Mouse (Mus musculus) activated CD4-positive, CD25-positive, alpha-beta regulatory T cell, adult 9 weeks (primary cell): ENCODE results near the gene Lyrm4. TPM values are rescaled to one million over a fixed set of nuclear protein-coding genes. Genes with fewer than 3 reads are reported as not detected.

Experiments used
- polyA plus RNA-seq: library from polyadenylated mRNA; unstranded; fragments of 100-300 nt; shearing (Covaris generic); gene quantifications from one replicate; pipeline ENCODE4 v1.2.1, GENCODE M21; 2017

The Lyrm4 gene
- polyA plus RNA-seq, result 6.2 TPM

GRCm38 (mm10) chr13:36117143-36118014, at the start of gene Lyrm4, which contains the start of gene Fars2:
Lyrm4 (minus strand) TSS chr13:36117526.
Fars2 (plus strand) TSS chr13:36117412.

GRCm38 (mm10) chr13:35958539-35958938, 158.8 kb downstream of the Lyrm4 start, which contains the start of gene Ppp1r3g:
Ppp1r3g (plus strand) TSS chr13:35958839.

Other genes with a start within 250 kb of the Lyrm4 start
- gene Rpp40, start 211.2 kb downstream of the Lyrm4 start, polyA plus RNA-seq, result 10.1 TPM
- not detected for gene Ppp1r3g, start 158.7 kb downstream of the Lyrm4 start, polyA plus RNA-seq
- 45.1 TPM for gene Fars2, start 114 bp downstream of the Lyrm4 start, polyA plus RNA-seq